ENCODE assay signal across 8 mouse cellular contexts in genomic region chr3:87764506-87764905, GRCm38 (mm10). TPM values are rescaled to one million over a fixed set of nuclear protein-coding genes. Genes with fewer than 3 reads are reported as not detected.
DNase-seq lines count a peak whose midpoint lies in the region; ATAC-seq and TF ChIP-seq lines count a peak whose summit lies in the region.

No protein-coding gene starts in this region.

- no peak for ATAC-seq in hindbrain, embryonic 11.5 days (ENCODE audit: low FRiP score)
- no peak for ATAC-seq in liver, embryonic 13.5 days (ENCODE audit: low read depth)

- TF ChIP-seq CTCF in gastrocnemius, adult 2 months (IDR thresholded peaks at IDR 0.05), result no peak

- H3K4me3 ChIP-seq in gastrocnemius, adult 2 months, result peak overlapping the region; percentile 74
- no peak overlapping the region for H3K4me3 ChIP-seq in hindbrain, embryonic 11.5 days (ENCODE audit: low read depth, low read length)
- H3K4me3 ChIP-seq in liver, embryonic 13.5 days (replicated peaks), result 0 out of 2 replicates have a peak overlapping the region, but pooled peaks have one; percentile 3

- H3K4me2 ChIP-seq in hindbrain, embryonic 11.5 days (replicated peaks; ENCODE audit: low read depth, low read length), result no peak overlapping the region
- H3K4me2 ChIP-seq in liver, embryonic 13.5 days, result peak overlapping the region; percentile 63

- DNase-seq in gastrocnemius, adult 2 months, result no peak
- DNase-seq in gastrocnemius, adult 8-10 months (ENCODE audit: low spot score in 2 of 2), result no peak
- DNase-seq in brain, adult 2 months (ENCODE audit: low read depth, low spot score), result peak; percentile 13
- no peak for DNase-seq in hindbrain, embryonic 11.5 days (ENCODE audit: low spot score)
- no peak for DNase-seq in liver, embryonic 13.5 days
- DNase-seq in urinary bladder, adult 2 months (ENCODE audit: low spot score), result no peak
- DNase-seq in adrenal gland, adult 2 months, result no peak
- DNase-seq in retina, postnatal 1 day, result no peak

- peaks cover 7% of the 10 kb centered on the region for H3K27me3 ChIP-seq in hindbrain, embryonic 11.5 days (ENCODE audit: control insufficient read depth, insufficient read depth, low read length)
- peaks cover 18% of the 10 kb centered on the region for H3K27me3 ChIP-seq in liver, embryonic 13.5 days

- intact Hi-C loops in gastrocnemius, adult 2 months (cut with DNase I), result no loop called here

- H3K27ac ChIP-seq in gastrocnemius, adult 2 months, result peak overlapping the region; percentile 81
- peak overlapping the region; percentile 51; the same call in 1 of the 2 replicates for H3K27ac ChIP-seq in hindbrain, embryonic 11.5 days (ENCODE audit: low read depth, low read length)
- H3K27ac ChIP-seq in liver, embryonic 13.5 days, result peak overlapping the region; percentile 81

- 36% methylated on average over 10 of the region's 10 CpGs for WGBS in hindbrain, embryonic 11.5 days
- 15% methylated on average over 10 of the region's 10 CpGs for WGBS in liver, embryonic 13.5 days (ENCODE audit: insufficient replicate concordance)

- no peak overlapping the region for H3K9ac ChIP-seq in hindbrain, embryonic 11.5 days (ENCODE audit: low read depth, low read length)
- H3K9ac ChIP-seq in liver, embryonic 13.5 days, result no peak overlapping the region

- no peaks in the 10 kb centered on the region for H3K9me3 ChIP-seq in hindbrain, embryonic 11.5 days (ENCODE audit: control insufficient read depth, low read length)
- H3K9me3 ChIP-seq in liver, embryonic 13.5 days (replicated peaks), result no peaks in the 10 kb centered on the region

- H3K4me1 ChIP-seq in hindbrain, embryonic 11.5 days (replicated peaks; ENCODE audit: control insufficient read depth, insufficient read depth, low read length), result no peaks in the 10 kb centered on the region
- H3K4me1 ChIP-seq in liver, embryonic 13.5 days (replicated peaks), result peaks cover 53% of the 10 kb centered on the region

- H3K36me3 ChIP-seq in hindbrain, embryonic 11.5 days (ENCODE audit: control insufficient read depth, insufficient read depth, low read length), result no peaks in the 10 kb centered on the region
- no peaks in the 10 kb centered on the region for H3K36me3 ChIP-seq in liver, embryonic 13.5 days

RNA-seq across cellular contexts. Expression of gene Lrrc71, which starts 16.1 kb away (rescaled TPM):
- total RNA-seq in gastrocnemius, adult 2 months (2021), result under 1 TPM; 0.06 to 0.28 TPM
- under 1 TPM in 1 of 4 experiments, not detected in 3; 0.68 TPM for total RNA-seq in gastrocnemius, adult 8-10 months (2022)
- 0.40 and 0.83 TPM in 2 replicates for polyA plus RNA-seq in hindbrain, embryonic 11.5 days (2014; fragmentation: Nextera tagmentation; extraction: Ambion mirVana)
- polyA plus RNA-seq in liver, embryonic 13.5 days (2015; fragmentation: Nextera tagmentation; extraction: Ambion mirVana), result 0.10 and 0.15 TPM in 2 replicates
- 0.19 and 0.29 TPM in 2 replicates for polyA plus RNA-seq in urinary bladder, adult 2 months (2012; rRNA removed)
- total RNA-seq in adrenal gland, adult 2 months (2021), result 1 to 10 TPM in 1 of 2 experiments, not detected in 1; 1.2 TPM
- 0.06 and 0.43 TPM in 2 replicates for polyA plus RNA-seq in adrenal gland, adult 2 months (2012; rRNA removed)

RNA-seq across cellular contexts. Expression of gene Ntrk1, which starts 30.5 kb away (rescaled TPM):
- not detected for total RNA-seq in gastrocnemius, adult 2 months (2021)
- not detected for total RNA-seq in gastrocnemius, adult 8-10 months (2022)
- 6.7 and 8.5 TPM in 2 replicates for polyA plus RNA-seq in hindbrain, embryonic 11.5 days (2014; fragmentation: Nextera tagmentation; extraction: Ambion mirVana)
- 0.20 and 0.27 TPM in 2 replicates for polyA plus RNA-seq in liver, embryonic 13.5 days (2015; fragmentation: Nextera tagmentation; extraction: Ambion mirVana)
- polyA plus RNA-seq in urinary bladder, adult 2 months (2012; rRNA removed), result 2.7 and 3.5 TPM in 2 replicates
- 1 to 10 TPM; 4.6 to 6.3 TPM for total RNA-seq in adrenal gland, adult 2 months (2021)
- 8.8 and 17.4 TPM in 2 replicates for polyA plus RNA-seq in adrenal gland, adult 2 months (2012; rRNA removed)

RNA-seq across cellular contexts. Expression of gene Insrr, which starts 32.2 kb away (rescaled TPM):
- not detected for total RNA-seq in gastrocnemius, adult 2 months (2021)
- not detected for total RNA-seq in gastrocnemius, adult 8-10 months (2022)
- 0.36 and 0.83 TPM in 2 replicates for polyA plus RNA-seq in hindbrain, embryonic 11.5 days (2014; fragmentation: Nextera tagmentation; extraction: Ambion mirVana)
- polyA plus RNA-seq in liver, embryonic 13.5 days (2015; fragmentation: Nextera tagmentation; extraction: Ambion mirVana), result 0.03 TPM in 1 of 2 replicates, not detected in the other
- polyA plus RNA-seq in urinary bladder, adult 2 months (2012; rRNA removed), result 0.73 and 0.80 TPM in 2 replicates
- total RNA-seq in adrenal gland, adult 2 months (2021), result under 1 TPM; 0.52 to 0.69 TPM
- polyA plus RNA-seq in adrenal gland, adult 2 months (2012; rRNA removed), result 1.2 and 3.9 TPM in 2 replicates

RNA-seq across cellular contexts. Expression of gene Pear1, which starts 59.6 kb away (rescaled TPM):
- total RNA-seq in gastrocnemius, adult 2 months (2021), result 1 to 10 TPM; 6.3 to 8.4 TPM
- total RNA-seq in gastrocnemius, adult 8-10 months (2022), result 1 to 10 TPM; 3.2 to 7.1 (median 5.1) TPM
- 8.6 and 10.1 TPM in 2 replicates for polyA plus RNA-seq in hindbrain, embryonic 11.5 days (2014; fragmentation: Nextera tagmentation; extraction: Ambion mirVana)
- polyA plus RNA-seq in liver, embryonic 13.5 days (2015; fragmentation: Nextera tagmentation; extraction: Ambion mirVana), result 5.0 and 5.3 TPM in 2 replicates
- 21.1 and 26.5 TPM in 2 replicates for polyA plus RNA-seq in urinary bladder, adult 2 months (2012; rRNA removed)
- total RNA-seq in adrenal gland, adult 2 months (2021), result 10 to 100 TPM; 20.0 to 23.9 TPM
- 63.3 and 71.7 TPM in 2 replicates for polyA plus RNA-seq in adrenal gland, adult 2 months (2012; rRNA removed)
